Mouse (Mus musculus) embryonic stem cell, embryonic (primary cell): ENCODE measurements around the gene Rtn1.
"Not testable (repeated sequence)": the region's sequence is repeated elsewhere in the genome, so short reads cannot be mapped to it uniquely, and the experiment has no call there.

Experiments used
- CTCF ChIA-PET, 4 experiments: fragments of 300-600 bp in 2 of 4; fragments of 350-600 bp in 2 of 4; sonication (Branson Sonifier 250); formaldehyde crosslinking; loops; one replicate each; lab custom pipeline; 2022; ENCODE audit warnings: inconsistent platforms in 2 of 4; lab: Charles Lee
- POLR2A ChIA-PET, 4 experiments: fragments of 300-600 bp in 2 of 4; fragments of 350-600 bp in 2 of 4; sonication (Branson Sonifier 250); formaldehyde crosslinking; loops; one replicate each; lab custom pipeline; 2022; ENCODE audit warnings: antibody characterized with exemption in 4 of 4, inconsistent platforms in 1 of 4; lab: Charles Lee

Rtn1 gene

DNA sequence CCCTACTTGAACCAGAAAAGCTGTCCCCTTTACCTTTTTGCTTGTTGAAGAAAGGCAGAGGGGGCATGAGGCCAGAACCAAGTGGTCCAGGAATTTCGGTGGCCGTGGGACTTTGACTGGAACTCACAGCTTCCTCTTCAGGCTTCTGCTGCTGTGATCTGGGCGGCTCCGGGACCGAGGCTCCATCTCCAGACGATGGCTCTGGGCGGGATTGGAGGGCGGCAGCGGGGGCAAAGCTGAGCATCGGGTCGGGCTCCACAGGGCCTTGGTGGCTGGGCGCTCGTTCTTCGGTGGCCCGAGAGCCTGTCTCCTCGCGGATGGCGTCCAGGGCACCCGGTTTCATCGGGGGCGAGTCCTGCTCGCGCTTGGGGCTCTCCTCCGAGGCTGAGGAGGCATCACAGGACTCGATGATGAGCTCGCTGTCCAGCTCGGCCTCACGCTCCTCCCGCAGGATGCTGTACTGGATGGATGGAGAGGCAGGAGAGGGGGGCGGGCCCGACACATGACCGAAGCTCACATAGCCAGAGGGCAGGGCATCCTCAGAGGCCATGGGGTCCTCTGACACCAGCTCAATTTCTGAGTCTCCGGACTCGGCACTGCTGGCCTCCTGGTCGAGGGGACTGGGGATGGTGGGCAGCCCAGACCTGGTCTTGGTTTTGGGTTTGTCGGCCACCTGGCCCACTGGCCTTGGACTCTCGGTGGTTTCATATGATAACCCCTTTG, 105.1 kb downstream of the Rtn1 start:
- POLR2A ChIA-PET, result interaction anchor here in 1 of 4 experiments (1.3 kb wide), 1 partner anchor 24 kb away, joined by 3 read pairs; no protein-coding TSS in a partner anchor
- CTCF ChIA-PET, result interaction anchor here (0.5 to 1.3 kb wide), 8 partner anchors 9 to 372 kb away, joined by 3 to 5 read pairs (median 3); no protein-coding TSS in a partner anchor

- ChIA-PET CTCF (interaction anchor here in 3 of 4 experiments (0.7 to 1.5 kb wide), 3 partner anchors 126 to 197 kb away, joined by 3 to 5 read pairs (median 3); no protein-coding TSS in a partner anchor), POLR2A (interaction anchor here in 1 of 4 experiments (1.6 kb wide), 1 partner anchor 12 kb away, joined by 3 read pairs; no protein-coding TSS in a partner anchor)
Measured at GRCm38 (mm10) chr12:72301431-72301830, 107.4 kb downstream of the Rtn1 start.

DNA sequence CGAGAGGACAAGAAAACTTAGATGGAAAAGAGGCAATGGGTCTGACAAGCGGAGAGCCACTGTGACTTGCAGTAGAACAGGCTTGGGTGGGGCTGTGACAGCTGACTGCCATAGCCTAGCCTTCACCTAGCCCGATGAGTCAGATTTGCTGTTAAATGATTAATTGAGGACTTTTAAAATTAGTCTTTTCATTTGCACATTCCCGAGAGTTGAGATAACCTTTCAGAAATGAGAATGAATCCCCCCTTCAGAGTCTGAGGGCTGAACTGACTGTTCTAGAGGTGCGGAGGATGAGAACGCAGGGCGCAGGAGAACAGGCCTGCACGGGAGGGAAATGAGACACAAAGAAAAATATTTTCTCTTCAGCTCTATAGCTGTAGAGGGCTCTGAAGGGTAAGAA, 107.9 kb downstream of the Rtn1 start:
- POLR2A ChIA-PET, result interaction anchor here in 1 of 4 experiments (1.6 kb wide), 1 partner anchor 12 kb away, joined by 3 read pairs; no protein-coding TSS in a partner anchor
- CTCF ChIA-PET, result interaction anchor here in 1 of 4 experiments (1.5 kb wide), 1 partner anchor 127 kb away, joined by 5 read pairs; no protein-coding TSS in a partner anchor

- CTCF ChIA-PET, result no interaction called here
- POLR2A ChIA-PET, result no interaction called here
Measured at GRCm38 (mm10) chr12:72298222-72298621, 110.6 kb downstream of the Rtn1 start.

- CTCF ChIA-PET, result no interaction called here
- POLR2A ChIA-PET, result no interaction called here
Measured at GRCm38 (mm10) chr12:72296552-72296951, 112.3 kb downstream of the Rtn1 start.

- CTCF ChIA-PET, result not testable (repeated sequence)
- POLR2A ChIA-PET, result interaction anchor here in 1 of 4 experiments (0.6 kb wide), 1 partner anchor 677 kb away, joined by 3 read pairs; no protein-coding TSS in a partner anchor
Measured at GRCm38 (mm10) chr12:72293185-72293584, 115.7 kb downstream of the Rtn1 start.

GRCm38 (mm10) chr12:72292566-72292965, 116.3 kb downstream of the Rtn1 start:
- POLR2A ChIA-PET, result interaction anchor here in 1 of 4 experiments (0.6 kb wide), 1 partner anchor 677 kb away, joined by 3 read pairs; no protein-coding TSS in a partner anchor

GRCm38 (mm10) chr12:72291266-72291665, 117.6 kb downstream of the Rtn1 start:
- ChIA-PET POLR2A (interaction anchor here in 1 of 4 experiments (0.6 kb wide), 1 partner anchor 333 kb away, joined by 3 read pairs; no protein-coding TSS in a partner anchor), CTCF (interaction anchor here in 3 of 4 experiments (0.6 to 1.7 kb wide), 9 partner anchors 10 to 885 kb away, joined by 3 to 11 read pairs (median 4); no protein-coding TSS in a partner anchor)

More at GRCm38 (mm10) chr12:72292566-72292965, 116.3 kb downstream of the Rtn1 start:
- CTCF ChIA-PET, result no interaction called here

GRCm38 (mm10) chr12:72288215-72288614, 120.6 kb downstream of the Rtn1 start:
- ChIA-PET CTCF (no interaction called here), POLR2A (no interaction called here)

GRCm38 (mm10) chr12:72287332-72288004, 121.4 kb downstream of the Rtn1 start:
- CTCF ChIA-PET, result no interaction called here
- POLR2A ChIA-PET, result no interaction called here

- CTCF ChIA-PET, result interaction anchor here in 1 of 4 experiments (0.6 kb wide), 1 partner anchor 133 kb away, joined by 3 read pairs; no protein-coding TSS in a partner anchor
- POLR2A ChIA-PET, result no interaction called here
Measured at GRCm38 (mm10) chr12:72285366-72286345, 123.2 kb downstream of the Rtn1 start.

DNA sequence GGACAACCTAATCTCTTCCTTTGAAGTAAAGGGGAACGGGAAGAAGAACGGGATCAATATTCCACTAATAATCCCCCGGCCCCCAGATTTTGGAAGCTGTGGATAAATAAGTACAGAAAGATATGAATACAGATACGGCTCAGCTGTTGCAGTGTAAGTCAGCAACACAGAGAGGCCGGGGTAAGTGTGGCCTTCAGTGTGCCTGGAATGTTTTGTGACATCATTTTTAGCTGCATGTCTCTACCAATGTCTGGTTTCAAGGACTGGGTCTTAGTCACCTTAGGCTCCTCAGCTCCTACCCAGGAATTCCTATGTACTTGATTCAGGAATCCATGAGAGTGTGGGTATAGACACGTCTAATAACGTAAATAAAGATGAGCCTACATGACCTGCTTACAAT, 124.3 kb downstream of the Rtn1 start:
- ChIA-PET CTCF (no interaction called here), POLR2A (interaction anchor here in 1 of 4 experiments (0.7 kb wide), 1 partner anchor 1256 kb away, joined by 3 read pairs; no protein-coding TSS in a partner anchor)

GRCm38 (mm10) chr12:72279129-72279875, 129.6 kb downstream of the Rtn1 start:
- POLR2A ChIA-PET, result interaction anchor here in 1 of 4 experiments (0.7 kb wide), 1 partner anchor 114 kb away, joined by 3 read pairs; no protein-coding TSS in a partner anchor
- CTCF ChIA-PET, result no interaction called here

DNA sequence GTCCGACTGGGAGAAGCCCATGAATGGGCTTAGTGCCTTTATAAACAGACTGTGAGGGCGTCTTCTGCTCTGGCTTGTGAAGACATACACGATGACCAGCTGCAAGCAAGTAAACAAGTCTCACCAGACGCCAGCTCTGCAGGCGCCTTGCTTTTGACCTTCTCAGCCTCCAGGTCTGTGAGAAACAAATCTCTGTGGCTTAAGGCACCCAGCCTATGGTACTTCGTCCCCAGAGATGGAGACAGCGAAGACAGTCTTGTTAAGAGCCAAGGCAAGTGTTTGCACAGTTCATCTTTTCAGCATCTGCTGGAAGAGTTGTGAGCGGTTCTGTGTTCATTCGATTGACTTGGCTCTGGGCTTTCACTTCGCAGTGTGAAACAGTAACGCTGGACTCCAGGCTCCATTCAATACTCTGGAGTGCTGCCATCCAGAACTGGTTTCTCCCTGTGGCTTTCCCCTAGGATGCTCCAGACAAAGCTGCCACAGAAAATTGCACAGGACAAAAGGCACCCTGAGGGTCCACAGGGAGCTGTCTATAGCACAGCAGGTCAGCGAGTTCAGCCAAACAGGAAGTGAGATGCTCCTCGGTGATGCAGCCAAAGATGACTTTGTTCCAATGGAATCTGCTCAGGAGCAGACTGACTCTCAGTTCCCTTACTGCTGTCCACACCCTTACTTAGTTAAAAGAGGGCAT, 135.0 kb downstream of the Rtn1 start:
- CTCF ChIA-PET, result interaction anchor here in 2 of 4 experiments (0.5 to 0.7 kb wide), 2 partner anchors 17 to 153 kb away, joined by 3 read pairs; no protein-coding TSS in a partner anchor
- POLR2A ChIA-PET, result no interaction called here

- POLR2A ChIA-PET, result interaction anchor here in 2 of 4 experiments (0.6 to 1.1 kb wide), 2 partner anchors 10 to 72 kb away, joined by 3 read pairs; no protein-coding TSS in a partner anchor
- CTCF ChIA-PET, result no interaction called here
Measured at GRCm38 (mm10) chr12:72267614-72268013, 141.2 kb downstream of the Rtn1 start.
